Mouse (Mus musculus) limb, embryonic 10.5 days (tissue): ENCODE data around the gene Zfp212. TPM values are rescaled to one million over a fixed set of nuclear protein-coding genes. Genes with fewer than 3 reads are reported as not detected.

Experiments used
- DNase-seq: peaks from one replicate; pipeline ENCODE4 v3.0.0-alpha.2; 2017; ENCODE audit warnings: low spot score
- H3K27ac ChIP-seq: fragments of 300-500 bp; sonication (generic); 2 replicates; pipeline ENCODE4 v1.5.1; 2016; ENCODE audit warnings: mild to moderate bottlenecking
- H3K27me3 ChIP-seq: fragments of 300-500 bp; sonication (generic); 2 replicates; pipeline ENCODE4 v1.6.1; 2016; ENCODE audit warnings: low read depth, mild to moderate bottlenecking; ENCODE audit not compliant: poor library complexity, severe bottlenecking
- H3K36me3 ChIP-seq: fragments of 300-500 bp; sonication (generic); 2 replicates; pipeline ENCODE4 v1.6.1; 2016; ENCODE audit warnings: mild to moderate bottlenecking, moderate library complexity
- H3K4me1 ChIP-seq: fragments of 300-500 bp; sonication (generic); 2 replicates; pipeline ENCODE4 v1.6.1; 2016
- H3K4me3 ChIP-seq: fragments of 300-500 bp; sonication (generic); 2 replicates; pipeline ENCODE4 v1.5.1; 2016; ENCODE audit warnings: mild to moderate bottlenecking, moderate library complexity
- H3K9me3 ChIP-seq: fragments of 300-500 bp; sonication (generic); replicated peaks from 2 replicates; pipeline ENCODE4 v1.6.1; 2016; ENCODE audit warnings: mild to moderate bottlenecking
- WGBS: fragments of 180-500 bp; shearing (Covaris S2); methylation state at CpG from one replicate; pipeline ENCODE4 v1.1.7; 2016; 5-methylcytosine and 5-hydroxymethylcytosine counted together
- polyA plus RNA-seq: library from polyadenylated mRNA; unstranded; fragments of >200 nt; fragmentation: Nextera tagmentation; extraction: Ambion mirVana; gene quantifications from 2 replicates; pipeline ENCODE4 v1.2.1, GENCODE M21; 2016

Zfp212 gene
- polyA plus RNA-seq, 1 experiment from 2014 or later = 19.7 TPM

GRCm38 (mm10) chr6:47904917-47905695 lies 15.2 kb upstream of the Zfp212 start:
- no peak overlapping the region for H3K27ac ChIP-seq
- H3K27me3 ChIP-seq = peaks cover 45% of the 10 kb centered on the region
- H3K4me3 ChIP-seq = peak overlapping the region; percentile 21; the same call in 1 of the 2 replicates
- H3K4me1 ChIP-seq = peaks cover 7% of the 10 kb centered on the region
- WGBS = 48% methylated on average over 44 of the region's 44 CpGs
- peak; percentile 42 for DNase-seq
- H3K36me3 ChIP-seq = peaks cover 79% of the 10 kb centered on the region
- no peaks in the 10 kb centered on the region; the same call in 1 of the 2 replicates for H3K9me3 ChIP-seq

GRCm38 (mm10) chr6:47906326-47906725 lies 13.9 kb upstream of the Zfp212 start:
- Histone ChIP-seq H3K36me3 (peaks cover 67% of the 10 kb centered on the region), H3K27ac (no peak overlapping the region), H3K9me3 (no peaks in the 10 kb centered on the region; the same call in 1 of the 2 replicates), H3K4me1 (peaks cover 7% of the 10 kb centered on the region), H3K27me3 (peaks cover 45% of the 10 kb centered on the region), H3K4me3 (no peak overlapping the region)
- 99% methylated on average over 5 of the region's 5 CpGs for WGBS
- DNase-seq = no peak

GRCm38 (mm10) chr6:47909007-47909406 lies 11.3 kb upstream of the Zfp212 start:
- H3K9me3 ChIP-seq = no peaks in the 10 kb centered on the region; the same call in 1 of the 2 replicates
- H3K4me3 ChIP-seq = no peak overlapping the region
- WGBS = 84% methylated on average over 1 of the region's 1 CpGs
- H3K27me3 ChIP-seq = peaks cover 21% of the 10 kb centered on the region
- peaks cover 7% of the 10 kb centered on the region for H3K4me1 ChIP-seq
- peaks cover 41% of the 10 kb centered on the region for H3K36me3 ChIP-seq
- H3K27ac ChIP-seq = no peak overlapping the region
- no peak for DNase-seq

- no peak for DNase-seq
- no peaks in the 10 kb centered on the region for H3K27me3 ChIP-seq
- H3K4me1 ChIP-seq = no peaks in the 10 kb centered on the region
- 66% methylated on average over 1 of the region's 1 CpGs for WGBS
- no peaks in the 10 kb centered on the region for H3K9me3 ChIP-seq
- H3K4me3 ChIP-seq = no peak overlapping the region
- no peak overlapping the region for H3K27ac ChIP-seq
- peaks cover 15% of the 10 kb centered on the region for H3K36me3 ChIP-seq
Observed at GRCm38 (mm10) chr6:47911650-47912049, 8.6 kb upstream of the Zfp212 start.

GRCm38 (mm10) chr6:47912991-47913390 lies 7.3 kb upstream of the Zfp212 start:
- DNase-seq = no peak
- no peaks in the 10 kb centered on the region for H3K9me3 ChIP-seq
- no peaks in the 10 kb centered on the region for H3K4me1 ChIP-seq
- no peak overlapping the region for H3K27ac ChIP-seq
- H3K36me3 ChIP-seq = peaks cover 3% of the 10 kb centered on the region
- no peak overlapping the region for H3K4me3 ChIP-seq
- WGBS = 64% methylated on average over 3 of the region's 3 CpGs
- no peaks in the 10 kb centered on the region for H3K27me3 ChIP-seq

- no peak for DNase-seq
- H3K36me3 ChIP-seq = no peaks in the 10 kb centered on the region
- no peaks in the 10 kb centered on the region for H3K27me3 ChIP-seq
- H3K4me3 ChIP-seq = no peak overlapping the region
- H3K4me1 ChIP-seq = peaks cover 17% of the 10 kb centered on the region
- H3K9me3 ChIP-seq = no peaks in the 10 kb centered on the region
- H3K27ac ChIP-seq = no peak overlapping the region
- 86% methylated on average over 5 of the region's 5 CpGs for WGBS
Observed at GRCm38 (mm10) chr6:47917051-47917450, 3.2 kb upstream of the Zfp212 start.

GRCm38 (mm10) chr6:47918768-47919274 lies 1.5 kb upstream of the Zfp212 start:
- 73% methylated on average over 3 of the region's 3 CpGs for WGBS
- Histone ChIP-seq H3K27me3 (no peaks in the 10 kb centered on the region), H3K36me3 (0 out of 2 replicates have a peak, but pooled peaks cover 2% of the 10 kb centered on the region)

GRCm38 (mm10) chr6:47919646-47920446 lies 430 bp upstream of the Zfp212 start:
- H3K4me1 ChIP-seq = peaks cover 19% of the 10 kb centered on the region
- H3K9me3 ChIP-seq = no peaks in the 10 kb centered on the region
- H3K27me3 ChIP-seq = no peaks in the 10 kb centered on the region
- H3K27ac ChIP-seq = peak overlapping the region; percentile 96
- DNase-seq = no peak
- 32% methylated on average over 11 of the region's 11 CpGs for WGBS
- H3K4me3 ChIP-seq = peak overlapping the region; percentile 86
- 0 out of 2 replicates have a peak, but pooled peaks cover 2% of the 10 kb centered on the region for H3K36me3 ChIP-seq

More at GRCm38 (mm10) chr6:47918768-47919274, 1.5 kb upstream of the Zfp212 start:
- no peak for DNase-seq
- Histone ChIP-seq H3K9me3 (no peaks in the 10 kb centered on the region), H3K4me3 (no peak overlapping the region), H3K27ac (no peak overlapping the region), H3K4me1 (peaks cover 19% of the 10 kb centered on the region)

GRCm38 (mm10) chr6:47942461-47942860 lies 22.2 kb downstream of the Zfp212 start:
- H3K36me3 ChIP-seq = peaks cover 19% of the 10 kb centered on the region
- no peaks in the 10 kb centered on the region for H3K27me3 ChIP-seq
- DNase-seq = no peak
- 55% methylated on average over 12 of the region's 12 CpGs for WGBS
- peak overlapping the region; percentile 53 for H3K4me3 ChIP-seq
- peak overlapping the region; percentile 90 for H3K27ac ChIP-seq
- no peaks in the 10 kb centered on the region for H3K9me3 ChIP-seq
- H3K4me1 ChIP-seq = peaks cover 12% of the 10 kb centered on the region

- Histone ChIP-seq H3K4me3 (peak overlapping the region; percentile 53), H3K36me3 (peaks cover 19% of the 10 kb centered on the region), H3K4me1 (peaks cover 12% of the 10 kb centered on the region), H3K27me3 (no peaks in the 10 kb centered on the region), H3K9me3 (no peaks in the 10 kb centered on the region), H3K27ac (peak overlapping the region; percentile 90)
- 10% methylated on average over 64 of the region's 64 CpGs for WGBS
- peak; percentile 84 for DNase-seq
Observed at GRCm38 (mm10) chr6:47943021-47943691, 22.9 kb downstream of the Zfp212 start.

- Histone ChIP-seq H3K27ac (peak overlapping the region; percentile 90), H3K4me3 (peak overlapping the region; percentile 53)
- no peak for DNase-seq
Observed at GRCm38 (mm10) chr6:47943721-47944120, 23.4 kb downstream of the Zfp212 start.

GRCm38 (mm10) chr6:47947388-47947787 lies 27.1 kb downstream of the Zfp212 start:
- Histone ChIP-seq H3K4me3 (no peak overlapping the region), H3K36me3 (peaks cover 19% of the 10 kb centered on the region), H3K27ac (no peak overlapping the region), H3K4me1 (peaks cover 11% of the 10 kb centered on the region), H3K27me3 (no peaks in the 10 kb centered on the region), H3K9me3 (no peaks in the 10 kb centered on the region)
- 95% methylated on average over 4 of the region's 4 CpGs for WGBS
- no peak for DNase-seq

More at GRCm38 (mm10) chr6:47943721-47944120, 23.4 kb downstream of the Zfp212 start:
- Histone ChIP-seq H3K27me3 (no peaks in the 10 kb centered on the region), H3K4me1 (peaks cover 12% of the 10 kb centered on the region), H3K9me3 (no peaks in the 10 kb centered on the region), H3K36me3 (peaks cover 19% of the 10 kb centered on the region)
- 84% methylated on average over 3 of the region's 3 CpGs for WGBS
